Mouse (Mus musculus) monocyte, adult 2 months (primary cell): ENCODE results near the gene Ttc38.
A peak's percentile ranks its signal among the peaks of the same experiment; 100 is the strongest.
"Not testable (repeated sequence)": the region's sequence is repeated elsewhere in the genome, so short reads cannot be mapped to it uniquely, and the experiment has no call there.

Source experiments
- DNase-seq, 2 experiments: peaks; one replicate each; pipeline ENCODE4 v3.0.0; 2022; ENCODE audit warnings: low spot score in 2 of 2, low read depth in 1 of 2

The Ttc38 gene

DNA sequence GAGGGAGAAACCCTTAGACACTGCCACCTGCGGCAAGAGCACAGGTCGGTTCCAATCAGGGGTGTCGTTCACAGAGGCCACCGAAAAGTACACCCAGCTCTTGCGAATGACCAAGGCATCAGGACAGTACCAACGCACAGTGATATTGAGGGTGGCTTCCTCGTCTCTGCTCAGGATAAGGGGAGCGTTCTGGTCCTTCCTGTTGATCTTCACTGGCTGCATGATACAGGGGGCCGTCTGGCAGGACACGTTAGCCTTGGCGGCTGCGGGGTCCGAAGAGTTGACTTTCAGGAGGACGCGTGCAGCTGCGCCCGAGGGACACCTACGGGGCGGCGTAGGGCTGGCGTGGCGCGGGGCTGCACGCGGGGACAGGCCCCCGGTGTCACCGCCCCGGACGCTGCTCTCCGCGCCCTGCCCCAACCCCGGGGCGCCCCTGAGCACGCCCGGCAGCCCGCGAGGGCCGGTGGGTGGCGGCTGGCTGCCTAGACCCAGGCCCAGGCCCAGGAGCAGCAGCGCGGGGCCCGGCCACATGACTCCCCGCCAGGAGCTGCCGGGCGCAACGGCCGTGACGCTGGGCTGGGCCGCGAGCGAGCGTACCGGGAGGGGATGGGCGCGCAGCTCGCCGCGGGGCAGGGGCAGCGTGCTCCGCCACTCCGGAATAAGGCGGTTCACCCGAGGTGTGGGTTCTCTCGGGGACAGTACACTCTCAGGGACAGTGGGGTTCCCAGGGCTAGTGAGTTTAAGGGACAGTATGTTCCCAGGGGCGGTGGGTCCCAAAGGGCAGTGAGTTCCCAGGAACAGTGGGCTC lies 10.7 kb upstream of the Ttc38 start, which contains the start of gene Pkdrej:
Pkdrej (minus strand) TSS at position 532 of the 808 bp plus-strand sequence.
- DNase-seq: no peak

DNA sequence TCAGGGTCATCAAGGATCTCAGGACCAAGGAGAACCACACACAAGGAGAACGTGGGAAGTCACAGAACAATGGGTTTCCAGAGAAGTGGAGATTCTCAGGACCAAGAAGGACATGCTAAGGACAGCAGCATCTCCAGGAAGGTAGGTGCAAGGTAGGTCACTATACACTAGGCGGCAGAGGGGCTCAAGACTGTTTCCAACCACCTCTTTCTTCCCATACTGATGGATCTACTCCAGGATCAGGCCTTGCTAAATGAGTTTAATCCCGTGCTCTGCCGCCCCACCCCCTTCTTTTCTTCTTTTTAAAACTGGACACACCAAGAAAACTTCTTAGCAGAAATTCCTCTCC lies 10.1 kb upstream of the Ttc38 start:
- DNase-seq: no peak

DNA sequence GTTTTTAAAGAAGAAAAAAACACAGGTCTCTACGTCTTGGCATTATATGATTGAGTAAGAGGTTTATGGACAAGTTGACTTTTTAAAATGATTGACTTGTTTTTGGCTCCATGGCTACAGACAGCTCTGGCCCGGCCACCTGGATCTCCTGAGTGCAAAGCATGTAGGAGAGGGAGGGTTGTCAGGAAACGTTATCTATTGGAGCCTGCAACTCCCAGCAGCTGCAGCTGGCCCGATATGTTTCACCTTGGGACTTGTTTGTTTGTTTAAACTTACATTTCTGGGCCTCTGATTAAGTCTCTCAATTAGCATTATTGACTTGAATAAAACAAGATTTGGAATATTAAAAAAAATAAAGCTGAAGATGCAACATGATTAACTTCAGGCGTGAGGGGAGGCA lies 5.4 kb upstream of the Ttc38 start:
- no peak for DNase-seq

DNA sequence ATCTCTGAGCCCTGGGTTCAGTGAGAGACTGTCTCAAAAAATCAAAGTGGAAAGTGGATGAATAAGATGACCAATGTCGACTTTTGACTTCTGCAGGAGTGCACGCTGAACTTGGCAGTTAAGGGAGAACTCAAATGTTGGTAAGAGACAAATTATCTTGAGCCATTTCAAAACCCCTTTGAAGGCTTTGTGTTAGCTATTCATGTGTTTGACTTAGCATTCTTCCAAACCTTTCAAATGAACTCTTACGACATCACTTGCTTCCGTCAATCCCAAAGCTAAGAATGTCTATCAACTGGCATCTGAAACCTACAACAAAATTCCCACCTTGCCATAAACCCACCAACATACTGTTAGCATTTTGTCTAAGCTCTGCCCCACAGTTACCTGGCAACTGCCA lies 4.0 kb upstream of the Ttc38 start:
- no peak for DNase-seq

DNA sequence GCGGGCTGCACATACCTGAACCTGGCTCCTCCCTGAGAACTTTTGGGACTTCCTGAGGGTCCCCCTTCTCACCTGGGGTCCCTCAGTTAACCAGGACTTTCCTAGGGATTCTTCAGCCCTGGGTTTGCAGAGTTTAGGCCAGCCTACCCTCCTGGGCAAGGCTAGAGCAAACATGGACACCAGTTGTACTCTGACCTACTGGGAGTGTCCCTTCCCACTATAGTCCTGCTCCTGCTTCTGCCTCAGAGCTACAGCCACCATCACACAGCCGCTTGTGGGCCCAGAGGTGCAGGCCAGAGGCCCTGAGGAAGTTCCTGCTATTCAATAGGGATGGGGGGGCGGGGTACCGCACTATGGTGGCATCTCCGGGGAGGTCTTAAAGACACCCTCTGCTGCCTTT lies 2.6 kb upstream of the Ttc38 start:
- no peak for DNase-seq

DNA sequence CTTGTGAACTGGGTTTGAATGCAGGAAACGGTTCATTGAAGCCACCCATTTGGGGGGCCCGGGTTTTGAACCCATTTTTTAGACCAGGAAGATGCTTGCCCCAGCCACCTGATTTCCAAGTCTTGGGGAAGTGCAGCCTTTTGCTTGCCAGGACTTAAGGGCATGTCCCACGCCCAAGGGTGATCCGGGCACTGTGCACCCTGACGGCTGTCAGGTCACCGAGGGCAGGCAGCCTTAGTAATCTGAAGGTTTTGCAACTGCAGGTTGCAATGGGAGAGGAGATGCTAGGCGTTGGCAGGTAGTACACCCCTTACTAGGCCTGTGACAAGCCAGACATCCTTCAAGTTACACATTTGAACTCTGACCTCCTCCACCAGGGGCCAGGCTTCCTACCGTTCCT lies 493 bp downstream of the Ttc38 start:
- no peak for DNase-seq

DNA sequence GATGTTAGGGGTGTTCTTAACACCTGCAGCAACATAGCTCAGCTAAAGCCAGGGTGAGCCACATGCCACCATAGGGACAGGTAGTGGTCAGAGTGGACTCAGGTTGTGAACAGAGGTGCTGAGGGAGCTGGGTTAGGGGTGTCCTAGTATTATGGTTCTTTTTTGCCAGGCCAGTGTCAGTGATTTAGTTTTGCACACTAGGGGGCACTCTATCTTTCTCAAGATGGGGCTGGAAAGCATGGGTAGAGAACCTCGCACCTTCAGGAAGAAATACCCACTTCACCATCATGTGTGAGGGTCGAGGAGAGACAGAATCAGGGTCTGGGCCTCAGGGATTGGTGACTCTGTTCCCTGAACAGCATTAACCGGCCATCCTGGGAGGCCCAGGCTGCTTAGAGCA lies 3.2 kb downstream of the Ttc38 start:
- DNase-seq: no peak

DNA sequence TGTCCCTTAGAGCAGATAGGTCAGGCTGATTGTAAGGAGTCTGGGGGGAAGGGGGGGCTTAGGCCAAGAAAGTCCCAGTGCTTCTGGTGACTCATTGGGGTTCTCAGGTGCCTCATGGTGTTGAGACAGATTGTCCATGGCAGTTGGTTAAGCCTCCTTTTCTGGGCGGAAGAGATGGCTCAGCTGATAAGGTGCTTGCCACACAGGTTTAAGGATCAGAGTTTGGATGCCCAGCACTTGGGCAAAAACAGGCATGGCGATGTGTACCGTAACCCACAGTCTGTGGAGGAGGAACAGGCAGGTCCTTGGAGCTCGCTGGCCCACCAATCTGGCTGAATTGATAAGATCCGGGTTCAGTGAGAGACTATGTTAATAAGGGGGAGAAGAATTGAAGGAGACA lies 4.8 kb downstream of the Ttc38 start:
- no peak for DNase-seq

DNA sequence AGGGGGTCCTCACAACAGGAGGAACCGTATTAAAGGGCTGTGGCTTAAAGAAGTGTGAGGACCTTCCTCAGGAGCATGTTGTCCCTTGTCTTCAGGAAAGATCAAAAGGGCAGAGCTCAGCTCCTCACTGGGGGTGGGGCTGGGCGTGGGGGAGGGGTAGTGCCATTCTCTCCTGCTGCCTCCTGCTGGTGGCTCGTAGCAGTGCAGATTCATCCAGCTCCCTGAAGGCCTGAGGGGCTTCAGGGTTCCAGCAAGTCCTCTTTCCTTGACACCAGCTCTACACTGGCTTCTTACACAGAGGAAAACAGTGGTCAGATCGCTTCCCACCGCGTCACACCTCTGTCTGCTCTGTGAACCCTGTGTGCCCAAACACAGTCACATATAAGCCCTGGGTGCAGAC lies 8.9 kb downstream of the Ttc38 start:
- DNase-seq: no peak

DNA sequence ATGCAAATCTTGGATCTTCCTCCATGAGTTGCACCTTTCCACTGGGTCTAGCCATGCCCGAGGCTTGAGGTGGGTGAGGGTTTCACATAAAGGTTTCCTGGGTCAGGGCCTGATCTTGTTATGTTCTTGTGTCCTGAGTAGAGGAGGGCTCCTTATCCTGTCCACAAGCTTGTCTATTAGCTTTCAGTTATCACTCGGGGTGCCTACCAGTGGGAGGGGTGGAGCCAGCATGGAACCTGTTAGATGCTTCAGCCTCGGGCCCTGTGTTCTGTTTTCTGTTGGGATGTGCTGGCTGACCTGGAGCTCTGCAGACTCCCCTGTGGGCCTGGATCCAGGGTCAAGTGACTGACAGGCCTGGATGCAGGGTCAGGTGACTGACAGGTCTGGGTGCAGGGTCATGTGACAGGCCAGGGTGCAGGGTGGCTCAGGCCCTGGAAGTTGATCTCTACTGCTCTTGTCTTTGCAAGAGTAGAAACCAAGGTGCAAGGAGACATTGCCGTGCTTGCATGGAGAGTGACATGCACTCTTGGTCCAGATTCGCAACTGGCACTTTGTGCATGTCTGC lies 9.8 kb downstream of the Ttc38 start:
- DNase-seq: no peak

DNA sequence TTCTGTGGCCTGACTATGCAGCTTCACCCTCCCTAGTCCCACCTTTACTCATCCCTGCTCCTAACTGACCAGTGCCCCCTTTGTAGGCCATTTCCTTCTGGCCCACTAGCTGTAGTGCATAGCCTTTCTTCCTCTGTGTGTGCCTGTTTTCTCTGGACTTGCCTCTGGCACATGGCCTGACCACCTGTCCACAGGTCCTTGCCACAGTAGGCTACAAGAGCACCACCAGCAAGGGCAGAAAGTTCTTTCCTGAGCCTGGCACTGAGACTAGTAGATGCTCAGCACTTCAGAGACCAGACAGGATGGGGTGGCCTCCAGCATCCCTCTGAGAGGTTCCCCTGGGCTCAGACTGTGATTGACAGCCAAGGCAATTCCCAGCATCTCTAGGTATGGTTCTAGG lies 13.0 kb downstream of the Ttc38 start:
- DNase-seq: no peak

DNA sequence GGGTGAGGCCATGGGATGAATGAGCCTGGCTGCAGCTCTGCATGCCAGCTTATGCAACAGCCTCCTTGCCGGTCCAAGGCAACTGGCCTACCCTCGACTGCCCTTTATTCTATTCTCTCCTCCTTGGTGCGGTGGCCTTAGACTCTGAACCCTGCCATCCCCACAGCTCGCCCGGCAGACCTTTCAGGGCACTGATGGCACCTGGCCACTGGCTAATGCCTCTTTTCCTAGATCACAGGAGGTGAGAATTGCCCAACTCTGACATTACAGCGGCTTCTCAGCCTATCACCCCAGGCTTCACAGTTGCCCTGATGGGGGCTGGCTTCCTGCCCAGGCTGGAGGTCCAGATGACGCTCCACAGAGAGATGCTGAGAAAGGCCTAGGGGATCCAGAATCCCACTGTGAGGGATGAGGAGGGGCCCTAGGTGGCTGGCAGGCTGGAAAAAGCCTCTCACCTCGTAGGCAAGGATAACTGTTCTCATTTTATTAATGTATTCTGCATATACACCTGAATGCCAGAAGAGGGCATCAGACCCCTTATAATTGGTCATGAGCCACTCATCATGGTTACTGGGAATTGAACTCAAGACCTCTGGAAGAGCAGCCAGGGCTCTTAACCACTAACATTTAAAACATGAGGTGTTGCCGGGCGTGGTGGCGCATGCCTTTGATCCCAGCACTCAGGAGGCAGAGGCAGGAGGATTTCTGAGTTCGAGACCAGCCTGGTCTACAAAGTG lies 19.7 kb downstream of the Ttc38 start:
- DNase-seq: no peak

DNA sequence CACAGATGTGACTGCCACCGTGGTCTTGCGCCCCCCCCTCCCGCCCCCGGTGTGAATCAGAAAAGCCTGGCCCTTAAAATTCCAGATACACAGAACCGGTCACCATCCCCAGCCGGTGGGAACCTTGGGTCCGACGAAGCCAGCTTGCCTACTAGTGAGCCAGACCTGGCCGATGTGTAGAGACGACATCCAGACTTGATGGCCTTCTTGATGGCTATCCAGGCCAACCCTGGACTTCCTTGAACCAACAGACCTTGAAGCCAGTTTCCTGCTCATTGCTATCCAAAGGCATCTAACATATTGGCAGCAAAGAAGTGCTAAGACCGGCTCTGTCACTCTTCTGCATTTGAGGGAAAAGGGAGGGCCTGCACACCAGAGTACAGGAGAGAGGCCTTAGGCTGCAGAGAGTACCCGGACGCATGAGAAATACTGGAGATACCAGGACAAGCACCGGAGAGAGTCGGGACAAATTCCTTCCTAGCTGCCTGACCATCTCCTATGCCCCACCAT lies 26.9 kb downstream of the Ttc38 start:
- DNase-seq: no peak

DNA sequence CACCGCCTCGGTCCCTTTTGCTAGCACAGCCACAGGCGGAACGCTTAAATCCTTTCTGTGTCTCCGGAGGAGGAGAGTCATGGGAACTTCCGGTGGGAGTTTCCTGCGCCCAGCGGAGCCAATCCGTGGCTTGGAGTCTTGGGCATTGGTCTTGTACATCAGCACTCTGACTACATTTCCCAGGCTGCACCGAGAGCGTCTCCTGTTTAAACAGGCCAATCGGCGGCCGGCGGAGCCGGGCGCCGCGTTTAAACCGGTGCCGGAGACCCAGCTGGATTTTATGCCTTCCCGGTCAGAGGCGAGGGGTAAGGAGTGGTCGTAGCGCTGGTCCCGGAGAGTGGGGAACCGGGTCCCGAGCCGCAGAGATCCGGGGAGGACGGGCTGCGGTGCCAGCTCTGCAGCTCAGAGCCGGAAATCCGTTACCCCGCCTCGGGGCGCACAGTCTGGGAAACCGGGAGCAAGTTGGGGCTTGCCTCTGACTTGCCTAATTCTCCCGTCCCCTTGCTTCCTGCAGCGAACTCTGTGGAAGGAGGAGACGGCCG lies 27.5 kb downstream of the Ttc38 start, which contains the start of gene Gtse1:
Gtse1 (plus strand) TSS at position 256 of the 542 bp plus-strand sequence.
- peak; percentile 87 to 89 for DNase-seq

DNA sequence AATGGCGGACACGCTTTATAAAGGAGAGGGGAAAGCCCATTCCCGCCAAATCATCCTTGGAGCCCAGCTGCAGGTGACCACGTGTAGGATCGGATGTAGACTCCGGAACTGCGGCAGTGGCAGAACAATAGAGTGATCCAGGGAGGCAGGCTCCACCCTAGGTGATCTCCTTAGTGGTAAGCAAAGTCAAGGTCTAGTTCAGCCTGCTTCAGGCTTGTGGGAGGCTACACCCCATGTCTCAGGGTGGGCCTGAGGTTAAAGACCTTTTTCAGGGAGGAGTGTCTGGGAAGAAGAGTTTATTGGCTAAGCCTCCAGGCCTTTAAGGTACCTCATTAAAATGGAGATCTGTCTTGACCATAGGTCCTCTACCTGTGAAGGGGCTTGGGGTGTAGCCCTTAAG lies 33.8 kb downstream of the Ttc38 start:
- not testable (repeated sequence) for DNase-seq

DNA sequence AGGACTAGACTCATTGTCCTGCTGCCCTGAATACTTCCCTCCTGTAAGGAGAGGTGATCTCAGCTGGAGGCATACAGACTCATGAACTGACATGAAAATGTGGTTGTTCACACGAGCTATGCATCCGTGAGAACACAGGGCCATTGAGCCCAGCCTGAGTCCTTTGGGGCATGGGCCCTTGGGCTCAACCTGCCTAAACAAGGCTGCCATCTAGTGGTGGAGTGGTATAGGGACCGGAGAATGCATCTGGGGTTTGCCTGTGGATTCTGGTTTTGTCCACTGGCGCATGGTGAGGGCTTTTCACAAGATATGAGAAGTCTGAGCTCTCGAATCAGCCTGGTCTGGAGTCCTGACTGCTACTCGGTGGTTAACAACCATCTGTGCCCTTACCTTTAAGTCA lies 35.6 kb downstream of the Ttc38 start:
- DNase-seq: peak in 1 of 2 experiments; percentile 19

DNA sequence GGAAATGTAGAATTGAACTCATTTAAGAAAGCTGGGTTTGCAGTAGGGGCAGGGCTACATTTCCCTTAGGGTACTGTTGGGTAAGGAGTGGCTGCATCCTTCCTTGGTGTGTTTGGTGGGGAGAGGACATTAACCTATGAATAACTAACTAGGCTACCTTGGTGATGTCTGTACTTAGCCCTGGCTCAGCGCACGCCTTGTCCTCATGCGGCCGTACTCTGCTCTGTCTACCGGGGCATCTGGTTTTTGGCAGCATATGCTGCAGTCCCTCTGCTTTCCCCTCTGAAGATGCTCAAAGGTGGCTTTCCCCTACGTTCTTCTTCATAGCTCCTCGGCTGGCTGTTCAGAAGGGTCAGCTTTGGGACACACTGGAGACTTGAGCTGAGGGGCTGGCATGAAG lies 45.2 kb downstream of the Ttc38 start:
- DNase-seq: no peak

DNA sequence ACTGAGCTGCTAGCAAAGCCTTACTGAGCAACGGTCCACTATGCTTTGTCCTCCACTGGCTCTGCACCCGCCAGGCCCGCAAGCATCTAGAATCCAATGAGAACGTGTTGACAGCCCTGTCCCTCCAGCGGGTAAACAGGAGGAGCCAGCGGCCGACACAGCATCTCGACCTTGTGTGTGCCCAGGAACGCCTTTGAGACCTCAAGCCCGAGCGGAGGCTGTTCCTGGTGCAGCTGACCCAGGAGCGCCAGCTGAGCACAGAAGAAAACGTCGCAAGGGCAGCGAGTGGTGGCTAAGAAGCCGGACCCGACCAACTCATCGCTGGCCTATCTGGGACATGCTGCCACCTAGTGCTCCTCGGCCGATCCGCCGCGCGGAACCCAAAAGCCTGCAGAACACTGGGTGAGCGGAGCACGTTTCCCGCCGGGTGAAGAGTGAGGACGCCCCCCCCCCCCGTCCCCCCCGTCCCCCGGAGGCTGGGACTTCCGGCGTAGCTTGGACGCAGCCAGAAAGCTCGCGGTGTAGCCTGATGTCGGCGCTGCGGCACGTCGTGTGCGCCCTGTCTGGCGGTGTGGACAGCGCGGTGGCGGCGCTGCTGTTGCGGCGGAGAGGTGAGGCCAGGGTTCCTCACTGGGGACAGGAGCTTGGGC lies 46.9 kb downstream of the Ttc38 start, which contains the start of gene Trmu:
Trmu (plus strand) TSS at position 465 of the 650 bp plus-strand sequence.
- DNase-seq: peak; percentile 63 to 75

DNA sequence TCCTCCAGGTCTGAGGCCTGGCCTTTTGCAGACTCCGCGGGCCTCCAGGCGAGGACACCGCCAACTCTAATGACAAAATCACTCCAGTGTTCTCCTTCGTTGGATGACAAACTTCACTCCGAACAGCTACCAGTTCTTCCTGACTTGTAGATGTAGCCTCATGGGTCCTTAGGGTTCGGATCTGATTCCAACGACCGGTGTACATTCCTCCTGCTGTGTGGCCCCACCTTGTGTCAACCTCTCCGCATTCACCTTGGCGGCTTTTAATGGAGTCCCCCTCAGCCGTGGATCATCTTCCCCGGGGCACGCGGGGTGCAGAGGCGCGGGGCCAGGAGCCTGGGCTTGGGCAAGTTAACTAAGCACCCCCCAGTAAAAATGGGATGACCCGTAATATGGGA lies 47.4 kb downstream of the Ttc38 start:
- no peak for DNase-seq

DNA sequence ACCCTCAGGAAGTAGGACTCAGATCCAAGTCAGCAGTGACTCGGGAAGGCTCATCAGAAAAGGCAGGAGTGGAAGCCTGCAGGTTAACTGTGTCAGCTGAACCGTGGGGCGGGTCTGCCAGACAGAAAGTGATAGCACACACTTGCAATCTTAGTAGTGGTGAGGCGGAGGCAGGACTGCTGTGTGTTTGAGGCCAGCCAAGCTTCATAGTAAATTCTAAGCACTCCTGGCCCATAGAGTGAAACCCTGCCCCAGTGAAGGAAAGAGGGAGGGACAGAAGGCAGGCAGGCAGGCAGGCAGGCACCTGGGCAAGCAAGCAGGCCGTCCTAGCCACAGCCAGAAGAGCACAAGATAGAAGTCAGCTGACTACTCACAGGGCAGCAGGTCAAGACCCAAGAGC lies 53.5 kb downstream of the Ttc38 start:
- DNase-seq: no peak

DNA sequence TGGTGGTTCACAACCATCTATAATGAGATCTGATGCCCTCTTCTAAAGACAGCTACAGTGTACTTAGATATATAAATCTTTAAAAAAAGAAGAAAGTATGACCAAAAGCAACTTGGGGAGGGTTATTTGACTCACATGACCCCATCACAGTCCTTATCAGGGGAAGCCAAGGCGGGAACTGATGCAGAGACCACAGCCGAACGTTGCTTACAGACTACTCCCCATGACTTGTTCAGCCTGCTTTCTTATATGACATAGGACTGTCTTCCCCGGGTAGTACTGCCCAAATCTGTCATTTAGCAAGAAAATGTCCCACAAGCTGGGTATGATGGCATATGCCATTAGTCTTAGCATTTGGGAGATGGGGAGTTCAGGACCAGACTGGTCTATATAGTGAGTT lies 57.1 kb downstream of the Ttc38 start:
- no peak for DNase-seq
